Mouse (Mus musculus) embryonic stem cell, embryonic (primary cell): Measurements from ENCODE around the gene Nxnl2.

Experiments
- CTCF ChIA-PET, 4 experiments: fragments of 300-600 bp in 2 of 4; fragments of 350-600 bp in 2 of 4; sonication (Branson Sonifier 250); formaldehyde crosslinking; loops; one replicate each; lab custom pipeline; 2022; ENCODE audit warnings: inconsistent platforms in 2 of 4; lab: Charles Lee
- POLR2A ChIA-PET, 4 experiments: fragments of 300-600 bp in 2 of 4; fragments of 350-600 bp in 2 of 4; sonication (Branson Sonifier 250); formaldehyde crosslinking; loops; one replicate each; lab custom pipeline; 2022; ENCODE audit warnings: antibody characterized with exemption in 4 of 4, inconsistent platforms in 1 of 4; lab: Charles Lee

The Nxnl2 gene

DNA sequence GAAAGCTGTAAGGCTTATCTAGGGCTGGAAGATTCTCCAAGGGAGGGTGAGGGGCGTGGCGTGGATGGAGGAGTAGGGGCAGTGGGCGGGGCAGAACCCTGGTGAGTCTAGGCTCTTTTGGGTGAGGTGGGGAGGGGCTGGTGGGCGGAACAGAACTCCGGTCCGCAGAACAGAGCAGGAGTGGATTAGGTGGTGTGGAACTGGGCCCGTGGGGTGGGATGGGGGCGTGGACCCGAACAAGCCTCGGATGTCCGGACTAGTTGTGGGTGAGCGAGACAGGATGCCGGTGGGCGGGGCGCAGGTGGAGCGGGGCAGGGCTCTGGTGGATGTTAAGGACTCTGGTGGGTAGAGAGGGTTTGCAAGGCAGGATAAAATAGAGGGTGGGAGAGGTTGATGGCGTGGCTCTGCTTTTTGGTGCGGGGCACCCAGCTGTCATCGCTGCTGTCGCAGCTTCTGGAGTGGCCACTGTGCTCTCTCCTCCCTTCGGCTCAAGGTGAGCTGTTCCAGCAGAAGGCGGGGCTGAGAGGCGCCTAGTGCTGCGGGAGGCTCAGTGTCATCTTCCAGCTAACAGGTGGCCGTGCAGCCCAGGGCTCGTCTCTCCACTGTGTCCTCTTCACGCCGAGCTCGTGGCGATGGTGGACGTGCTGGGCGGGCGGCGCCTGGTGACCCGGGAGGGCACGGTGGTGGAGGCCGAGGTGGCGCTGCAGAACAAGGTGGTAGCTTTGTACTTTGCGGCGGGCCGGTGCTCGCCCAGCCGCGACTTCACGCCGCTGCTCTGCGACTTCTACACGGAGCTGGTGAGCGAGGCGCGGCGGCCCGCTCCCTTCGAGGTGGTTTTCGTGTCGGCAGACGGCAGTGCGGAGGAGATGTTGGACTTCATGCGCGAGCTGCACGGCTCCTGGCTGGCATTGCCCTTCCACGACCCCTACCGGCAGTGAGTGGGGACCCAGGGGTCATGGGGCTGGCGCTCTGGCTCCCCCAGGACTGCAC, at the start of gene Nxnl2:
Nxnl2 (plus strand) TSS at position 332 of the 990 bp plus-strand sequence.
- ChIA-PET CTCF (interaction anchor here in 3 of 4 experiments (0.7 to 2.2 kb wide), 24 partner anchors 8 to 1049 kb away, joined by 3 to 6 read pairs (median 3); no protein-coding TSS in a partner anchor), POLR2A (interaction anchor here (0.6 to 3.9 kb wide), 39 partner anchors 8 to 805 kb away, joined by 3 to 11 read pairs (median 4); partner anchors contain the start of genes Secisbp2 (in 1 of the 4) and Spin1 (in 1 of the 4))

GRCm38 (mm10) chr13:51121966-51122365, 48.9 kb upstream of the Nxnl2 start:
- POLR2A ChIA-PET, result interaction anchor here in 3 of 4 experiments (0.6 to 15.9 kb wide), 16 partner anchors 8 to 157 kb away, joined by 3 to 142 read pairs (median 4); partner anchors contain the start of gene Spin1 (in 1 of the 3)

DNA sequence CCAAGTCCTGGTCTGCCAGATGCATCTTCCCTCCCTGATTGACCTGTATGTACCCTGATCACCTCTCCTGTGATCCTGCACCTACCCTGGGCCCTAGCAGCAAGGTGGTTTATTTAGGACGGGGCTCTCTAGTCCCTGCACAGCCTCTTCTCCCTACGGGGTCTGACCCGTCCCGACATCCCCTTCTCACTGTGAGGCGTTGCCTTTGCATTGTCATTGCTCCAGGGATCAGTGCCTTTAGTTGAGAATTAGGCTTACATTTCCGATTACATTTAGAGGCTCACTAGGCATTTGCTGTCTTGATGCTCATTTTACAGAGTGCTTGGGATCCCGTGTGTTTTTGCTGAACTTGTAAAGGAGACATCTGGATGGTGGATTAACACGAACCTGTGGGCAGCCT, 48.1 kb upstream of the Nxnl2 start:
- ChIA-PET POLR2A (interaction anchor here (0.6 to 15.9 kb wide), 15 partner anchors 9 to 158 kb away, joined by 3 to 142 read pairs (median 4); partner anchors contain the start of gene Spin1 (in 1 of the 4)), CTCF (interaction anchor here in 2 of 4 experiments (0.5 to 1.1 kb wide), 2 partner anchors 8 to 158 kb away, joined by 3 to 4 read pairs; no protein-coding TSS in a partner anchor)

More at GRCm38 (mm10) chr13:51121966-51122365, 48.9 kb upstream of the Nxnl2 start:
- CTCF ChIA-PET, result interaction anchor here in 1 of 4 experiments (1.0 to 1.1 kb wide), 2 partner anchors 49 to 157 kb away, joined by 3 to 4 read pairs; partner anchors contain the start of gene Nxnl2

GRCm38 (mm10) chr13:51125357-51125756, 45.5 kb upstream of the Nxnl2 start:
- POLR2A ChIA-PET, result interaction anchor here in 3 of 4 experiments (0.6 to 15.9 kb wide), 15 partner anchors 9 to 55 kb away, joined by 3 to 142 read pairs (median 4); partner anchors contain the start of gene Spin1 (in 1 of the 3)
- CTCF ChIA-PET, result interaction anchor here in 2 of 4 experiments (0.6 to 0.8 kb wide), 3 partner anchors 11 to 107 kb away, joined by 3 to 6 read pairs (median 3); partner anchors contain the start of gene Nxnl2 (in 1 of the 2)

DNA sequence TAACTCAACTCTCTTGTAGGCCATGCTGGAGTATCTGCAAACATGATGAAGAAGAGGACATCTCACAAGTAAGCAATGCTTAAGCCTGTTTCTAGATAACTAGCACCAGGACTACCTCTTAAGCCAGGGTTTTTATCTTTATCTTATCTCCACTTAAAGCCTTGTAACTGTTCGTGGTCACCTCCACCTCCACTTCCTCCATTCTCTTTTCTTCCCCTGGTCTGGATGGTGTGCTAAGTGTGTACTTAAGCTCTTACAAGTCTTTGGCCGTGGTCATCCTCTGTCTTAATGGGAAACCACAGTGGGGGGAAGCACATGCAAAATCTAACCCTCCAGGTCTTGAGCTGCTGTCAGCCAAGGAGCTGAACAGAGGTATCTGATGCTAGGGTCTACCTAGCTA, 42.9 kb upstream of the Nxnl2 start:
- POLR2A ChIA-PET, result interaction anchor here in 3 of 4 experiments (0.5 to 1.6 kb wide), 8 partner anchors 10 to 107 kb away, joined by 3 to 6 read pairs (median 4); no protein-coding TSS in a partner anchor
- CTCF ChIA-PET, result interaction anchor here in 1 of 4 experiments (0.6 kb wide), 1 partner anchor 31 kb away, joined by 3 read pairs; no protein-coding TSS in a partner anchor

- CTCF ChIA-PET, result interaction anchor here in 1 of 4 experiments (0.6 kb wide), 1 partner anchor 30 kb away, joined by 3 read pairs; no protein-coding TSS in a partner anchor
- POLR2A ChIA-PET, result interaction anchor here in 3 of 4 experiments (0.5 to 1.6 kb wide), 9 partner anchors 10 to 107 kb away, joined by 3 to 6 read pairs (median 4); no protein-coding TSS in a partner anchor
These were observed 42.4 kb upstream of the Nxnl2 start for GRCm38 (mm10) chr13:51128417-51128816.

- CTCF ChIA-PET, result no interaction called here
These were observed 39.6 kb upstream of the Nxnl2 start for GRCm38 (mm10) chr13:51131179-51131578.

GRCm38 (mm10) chr13:51136315-51136714, 34.5 kb upstream of the Nxnl2 start:
- CTCF ChIA-PET, result no interaction called here
- POLR2A ChIA-PET, result interaction anchor here in 2 of 4 experiments (0.6 to 1.2 kb wide), 2 partner anchors 11 to 22 kb away, joined by 3 to 4 read pairs; no protein-coding TSS in a partner anchor

More at GRCm38 (mm10) chr13:51131179-51131578, 39.6 kb upstream of the Nxnl2 start:
- POLR2A ChIA-PET, result interaction anchor here in 3 of 4 experiments (0.7 to 2.2 kb wide), 19 partner anchors 8 to 166 kb away, joined by 3 to 11 read pairs (median 3); partner anchors contain the start of gene Spin1 (in 1 of the 3)

GRCm38 (mm10) chr13:51136996-51137701, 33.7 kb upstream of the Nxnl2 start:
- ChIA-PET POLR2A (interaction anchor here in 3 of 4 experiments (0.6 to 1.2 kb wide), 8 partner anchors 10 to 255 kb away, joined by 3 to 8 read pairs (median 3); partner anchors contain the start of gene Nxnl2 (in 1 of the 3)), CTCF (interaction anchor here (0.6 to 0.7 kb wide), 6 partner anchors 21 to 1383 kb away, joined by 3 to 15 read pairs (median 4); no protein-coding TSS in a partner anchor)

GRCm38 (mm10) chr13:51137702-51138031, 33.2 kb upstream of the Nxnl2 start:
- ChIA-PET CTCF (interaction anchor here in 3 of 4 experiments (0.6 to 0.7 kb wide), 5 partner anchors 21 to 1383 kb away, joined by 3 to 15 read pairs (median 4); no protein-coding TSS in a partner anchor), POLR2A (interaction anchor here in 3 of 4 experiments (0.5 to 1.1 kb wide), 8 partner anchors 10 to 1233 kb away, joined by 3 to 8 read pairs (median 3); partner anchors contain the start of gene Nxnl2 (in 1 of the 3))

GRCm38 (mm10) chr13:51147106-51147505, 23.7 kb upstream of the Nxnl2 start:
- POLR2A ChIA-PET, result interaction anchor here in 1 of 4 experiments (0.5 kb wide), 1 partner anchor 9 kb away, joined by 3 read pairs; no protein-coding TSS in a partner anchor

GRCm38 (mm10) chr13:51152966-51153669, 17.7 kb upstream of the Nxnl2 start:
- POLR2A ChIA-PET, result interaction anchor here in 2 of 4 experiments (0.5 to 1.1 kb wide), 2 partner anchors 13 to 265 kb away, joined by 3 read pairs; no protein-coding TSS in a partner anchor
- CTCF ChIA-PET, result no interaction called here

More at GRCm38 (mm10) chr13:51147106-51147505, 23.7 kb upstream of the Nxnl2 start:
- CTCF ChIA-PET, result interaction anchor here in 1 of 4 experiments (0.7 kb wide), 1 partner anchor 140 kb away, joined by 3 read pairs; no protein-coding TSS in a partner anchor

DNA sequence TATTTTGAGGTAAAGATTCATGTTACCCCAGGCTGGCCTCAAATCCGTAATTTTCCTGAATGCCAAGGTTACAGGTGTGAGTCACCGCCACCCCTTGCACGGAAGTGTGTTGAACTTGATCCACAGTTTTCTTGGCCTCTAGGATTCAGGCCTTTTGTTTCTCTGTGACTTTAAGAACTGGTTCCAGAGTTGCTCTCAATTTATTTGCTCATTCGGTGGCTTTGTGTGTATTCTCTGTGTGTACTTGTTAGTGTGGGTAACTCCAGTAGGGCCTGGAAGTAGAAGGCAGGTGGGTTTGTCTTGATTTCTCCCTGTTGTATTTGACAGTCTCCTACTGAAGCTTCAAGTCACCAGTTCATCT, 17.2 kb upstream of the Nxnl2 start:
- ChIA-PET POLR2A (interaction anchor here in 2 of 4 experiments (0.5 to 1.1 kb wide), 2 partner anchors 14 to 264 kb away, joined by 3 read pairs; no protein-coding TSS in a partner anchor), CTCF (no interaction called here)

GRCm38 (mm10) chr13:51155178-51156013, 15.4 kb upstream of the Nxnl2 start:
- ChIA-PET POLR2A (interaction anchor here in 2 of 4 experiments (1.0 to 1.3 kb wide), 4 partner anchors 10 to 77 kb away, joined by 3 to 5 read pairs (median 3); no protein-coding TSS in a partner anchor), CTCF (interaction anchor here in 1 of 4 experiments (1.5 kb wide), 1 partner anchor 190 kb away, joined by 4 read pairs; no protein-coding TSS in a partner anchor)

DNA sequence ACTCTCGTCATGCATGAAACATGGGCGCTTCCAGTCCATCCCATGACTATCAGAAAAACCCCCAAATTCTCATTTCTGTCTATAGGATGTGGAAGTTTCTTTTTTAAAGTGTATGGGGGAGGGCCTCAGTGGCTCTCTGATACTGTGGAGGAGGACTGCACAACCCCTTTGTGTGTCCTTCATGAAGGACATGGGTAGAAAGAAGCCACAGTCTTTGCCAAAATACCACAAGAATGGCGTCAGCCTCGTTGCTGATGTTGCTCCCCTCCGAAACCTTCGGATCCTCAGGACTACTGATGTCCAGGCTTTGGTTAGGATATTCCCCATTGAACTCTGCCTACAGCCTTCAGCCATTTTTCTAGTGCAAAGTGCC, 14.8 kb upstream of the Nxnl2 start:
- POLR2A ChIA-PET, result interaction anchor here in 2 of 4 experiments (1.0 to 1.3 kb wide), 5 partner anchors 10 to 78 kb away, joined by 3 to 5 read pairs (median 3); no protein-coding TSS in a partner anchor
- CTCF ChIA-PET, result interaction anchor here in 1 of 4 experiments (1.5 kb wide), 1 partner anchor 191 kb away, joined by 4 read pairs; no protein-coding TSS in a partner anchor
